Mouse (Mus musculus) kidney, embryonic 16.5 days (tissue): ENCODE results near the gene Vsnl1. TPM values are rescaled to one million over a fixed set of nuclear protein-coding genes. Genes with fewer than 3 reads are reported as not detected.

Source experiments
- ATAC-seq: fragments of 200-750 bp; cut with Nextera tagmentation; 2 replicates; pipeline ENCODE4 v1.8.0; 2017; ENCODE audit warnings: moderate TSS enrichment; ENCODE audit not compliant: low FRiP score, low TSS enrichment
- H3K27ac ChIP-seq: fragments of 300-500 bp; sonication (generic); 2 replicates; pipeline ENCODE4 v1.5.1; 2014; ENCODE audit warnings: low read length
- H3K27me3 ChIP-seq: fragments of 300-500 bp; sonication (generic); 2 replicates; pipeline ENCODE4 v1.6.1; 2014; ENCODE audit warnings: low read length, control low read depth, mixed read lengths; ENCODE audit not compliant: insufficient read depth
- H3K36me3 ChIP-seq: fragments of 300-500 bp; sonication (generic); 2 replicates; pipeline ENCODE4 v1.6.1; 2014; ENCODE audit warnings: low read length, control low read depth, mixed read lengths; ENCODE audit not compliant: insufficient read depth
- H3K4me1 ChIP-seq: fragments of 300-500 bp; sonication (generic); 2 replicates; pipeline ENCODE4 v1.6.1; 2014; ENCODE audit warnings: low read length, control low read depth, mixed read lengths; ENCODE audit not compliant: insufficient read depth
- H3K4me2 ChIP-seq: fragments of 300-500 bp; sonication (generic); replicated peaks from 2 replicates; pipeline ENCODE4 v1.6.1; 2014; ENCODE audit warnings: low read depth, low read length
- H3K4me3 ChIP-seq: fragments of 300-500 bp; sonication (generic); 2 replicates; pipeline ENCODE4 v1.5.1; 2014; ENCODE audit warnings: mild to moderate bottlenecking, low read length
- H3K9ac ChIP-seq: fragments of 300-500 bp; sonication (generic); replicated peaks from 2 replicates; pipeline ENCODE4 v1.6.1; 2014; ENCODE audit warnings: low read length
- H3K9me3 ChIP-seq: fragments of 300-500 bp; sonication (generic); 2 replicates; pipeline ENCODE4 v1.6.1; 2016; ENCODE audit warnings: low read length, control low read depth
- WGBS: fragments of 180-500 bp; shearing (Covaris S2); extraction: QIAGEN DNeasy Blood & Tissue Kit; methylation state at CpG from one replicate; pipeline ENCODE4 v1.1.7; 2014; 5-methylcytosine and 5-hydroxymethylcytosine counted together
- polyA plus RNA-seq: library from polyadenylated mRNA; unstranded; fragments of >200 nt; fragmentation: Nextera tagmentation; extraction: Ambion mirVana; gene quantifications from 2 replicates; pipeline ENCODE4 v1.2.1, GENCODE M21; 2015

The Vsnl1 gene
- polyA plus RNA-seq, 1 experiment from 2014 or later, result 0.41 TPM

- H3K27ac ChIP-seq, result no peak overlapping the region
- no peak overlapping the region for H3K9ac ChIP-seq
- H3K4me2 ChIP-seq, result no peak overlapping the region
- WGBS, result 47% methylated on average over 7 of the region's 7 CpGs
- no peaks in the 10 kb centered on the region for H3K36me3 ChIP-seq
- no peaks in the 10 kb centered on the region for H3K9me3 ChIP-seq
- H3K27me3 ChIP-seq, result no peaks in the 10 kb centered on the region
- H3K4me1 ChIP-seq, result 0 out of 2 replicates have a peak, but pooled peaks cover 4% of the 10 kb centered on the region
- no peak overlapping the region for H3K4me3 ChIP-seq
- ATAC-seq, result peak; percentile 88; the same call in 1 of the 2 replicates
Observed at GRCm38 (mm10) chr12:11391244-11391949, 45.0 kb downstream of the Vsnl1 start.

GRCm38 (mm10) chr12:11389141-11389540, 47.3 kb downstream of the Vsnl1 start:
- Histone ChIP-seq H3K4me3 (no peak overlapping the region), H3K4me2 (no peak overlapping the region), H3K9me3 (no peaks in the 10 kb centered on the region), H3K9ac (no peak overlapping the region), H3K27me3 (no peaks in the 10 kb centered on the region), H3K36me3 (no peaks in the 10 kb centered on the region), H3K4me1 (0 out of 2 replicates have a peak, but pooled peaks cover 4% of the 10 kb centered on the region), H3K27ac (no peak overlapping the region)
- WGBS, result 77% methylated on average over 7 of the region's 7 CpGs
- no peak for ATAC-seq

GRCm38 (mm10) chr12:11384754-11385153, 51.7 kb downstream of the Vsnl1 start:
- Histone ChIP-seq H3K4me3 (no peak overlapping the region), H3K9ac (no peak overlapping the region), H3K27me3 (no peaks in the 10 kb centered on the region), H3K4me1 (no peaks in the 10 kb centered on the region), H3K27ac (no peak overlapping the region), H3K9me3 (no peaks in the 10 kb centered on the region), H3K36me3 (no peaks in the 10 kb centered on the region), H3K4me2 (no peak overlapping the region)
- ATAC-seq, result no peak
- 93% methylated on average over 1 of the region's 1 CpGs for WGBS

GRCm38 (mm10) chr12:11379396-11379795, 57.0 kb downstream of the Vsnl1 start:
- no peak for ATAC-seq
- no peak overlapping the region for H3K4me3 ChIP-seq
- no peaks in the 10 kb centered on the region for H3K4me1 ChIP-seq
- no peak overlapping the region for H3K9ac ChIP-seq
- no peak overlapping the region for H3K27ac ChIP-seq
- H3K9me3 ChIP-seq, result no peaks in the 10 kb centered on the region
- no peaks in the 10 kb centered on the region for H3K27me3 ChIP-seq
- no peaks in the 10 kb centered on the region for H3K36me3 ChIP-seq
- no peak overlapping the region for H3K4me2 ChIP-seq
- WGBS, result 72% methylated on average over 2 of the region's 2 CpGs

GRCm38 (mm10) chr12:11370056-11370455, 66.4 kb downstream of the Vsnl1 start:
- H3K4me2 ChIP-seq, result no peak overlapping the region
- no peaks in the 10 kb centered on the region for H3K36me3 ChIP-seq
- H3K9me3 ChIP-seq, result no peaks in the 10 kb centered on the region
- no peak overlapping the region for H3K27ac ChIP-seq
- H3K9ac ChIP-seq, result no peak overlapping the region
- ATAC-seq, result no peak
- H3K27me3 ChIP-seq, result no peaks in the 10 kb centered on the region
- no peaks in the 10 kb centered on the region for H3K4me1 ChIP-seq
- no peak overlapping the region for H3K4me3 ChIP-seq
- WGBS, result 71% methylated on average over 4 of the region's 4 CpGs

GRCm38 (mm10) chr12:11367099-11367765, 69.2 kb downstream of the Vsnl1 start:
- H3K4me2 ChIP-seq, result no peak overlapping the region
- H3K36me3 ChIP-seq, result no peaks in the 10 kb centered on the region
- H3K27me3 ChIP-seq, result no peaks in the 10 kb centered on the region
- no peaks in the 10 kb centered on the region for H3K9me3 ChIP-seq
- H3K27ac ChIP-seq, result no peak overlapping the region
- 54% methylated on average over 3 of the region's 3 CpGs for WGBS
- no peak overlapping the region for H3K9ac ChIP-seq
- H3K4me3 ChIP-seq, result no peak overlapping the region
- no peak for ATAC-seq
- no peaks in the 10 kb centered on the region for H3K4me1 ChIP-seq

- Histone ChIP-seq H3K9me3 (no peaks in the 10 kb centered on the region), H3K9ac (no peak overlapping the region), H3K36me3 (no peaks in the 10 kb centered on the region), H3K27ac (no peak overlapping the region), H3K4me3 (no peak overlapping the region), H3K27me3 (no peaks in the 10 kb centered on the region), H3K4me1 (no peaks in the 10 kb centered on the region), H3K4me2 (no peak overlapping the region)
- 63% methylated on average over 6 of the region's 6 CpGs for WGBS
- ATAC-seq, result no peak
Observed at GRCm38 (mm10) chr12:11364870-11365269, 71.5 kb downstream of the Vsnl1 start.

GRCm38 (mm10) chr12:11362435-11362834, 74.0 kb downstream of the Vsnl1 start:
- H3K9me3 ChIP-seq, result no peaks in the 10 kb centered on the region
- no peaks in the 10 kb centered on the region for H3K36me3 ChIP-seq
- 94% methylated on average over 6 of the region's 6 CpGs for WGBS
- no peak for ATAC-seq
- H3K9ac ChIP-seq, result no peak overlapping the region
- H3K4me1 ChIP-seq, result no peaks in the 10 kb centered on the region
- no peaks in the 10 kb centered on the region for H3K27me3 ChIP-seq
- no peak overlapping the region for H3K4me2 ChIP-seq
- no peak overlapping the region for H3K4me3 ChIP-seq
- no peak overlapping the region for H3K27ac ChIP-seq

GRCm38 (mm10) chr12:11350895-11351294, 85.5 kb downstream of the Vsnl1 start:
- H3K4me3 ChIP-seq, result no peak overlapping the region
- H3K4me1 ChIP-seq, result no peaks in the 10 kb centered on the region
- 33% methylated on average over 5 of the region's 5 CpGs for WGBS
- no peak overlapping the region for H3K27ac ChIP-seq
- H3K36me3 ChIP-seq, result no peaks in the 10 kb centered on the region
- H3K9ac ChIP-seq, result no peak overlapping the region
- no peak overlapping the region for H3K4me2 ChIP-seq
- no peaks in the 10 kb centered on the region for H3K27me3 ChIP-seq
- no peaks in the 10 kb centered on the region for H3K9me3 ChIP-seq
- 0 out of 2 replicates have a peak, but pooled peaks have one; percentile 31 for ATAC-seq

- H3K4me1 ChIP-seq, result no peaks in the 10 kb centered on the region
- no peak overlapping the region for H3K27ac ChIP-seq
- no peak for ATAC-seq
- no peaks in the 10 kb centered on the region for H3K27me3 ChIP-seq
- H3K9ac ChIP-seq, result no peak overlapping the region
- H3K4me3 ChIP-seq, result no peak overlapping the region
- H3K4me2 ChIP-seq, result no peak overlapping the region
- 45% methylated on average over 5 of the region's 5 CpGs for WGBS
- H3K9me3 ChIP-seq, result no peaks in the 10 kb centered on the region
- no peaks in the 10 kb centered on the region for H3K36me3 ChIP-seq
Observed at GRCm38 (mm10) chr12:11349870-11350269, 86.5 kb downstream of the Vsnl1 start.
